Mouse (Mus musculus): Measurements from ENCODE around the gene B4galnt3. TPM values are rescaled to one million over a fixed set of nuclear protein-coding genes. Genes with fewer than 3 reads are reported as not detected.

The B4galnt3 gene
- polyA plus RNA-seq, 1 experiment, result not detected

DNA sequence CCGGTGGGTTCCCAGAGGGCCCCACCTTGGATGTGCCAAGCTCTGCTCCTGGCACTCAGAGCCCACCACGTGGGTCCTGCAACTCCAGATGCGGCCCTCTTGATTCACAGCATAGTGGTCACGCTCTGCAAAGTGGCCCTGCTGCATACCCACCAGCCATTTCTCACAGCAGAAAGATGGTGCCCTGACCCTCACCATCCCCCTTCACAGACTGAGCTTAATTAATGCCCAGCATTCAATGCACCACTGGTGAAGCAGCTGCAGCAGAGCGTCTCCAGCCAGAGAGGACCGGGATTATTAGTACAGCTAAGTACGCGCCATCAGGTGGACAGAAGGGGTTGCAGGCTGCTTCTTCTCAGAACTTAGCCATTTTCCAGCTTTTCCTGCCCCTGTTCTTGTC lies 92.0 kb downstream of the B4galnt3 start:
- Histone ChIP-seq H3K27ac (ENCODE audit: insufficient read depth, low read length) (no peak overlapping the region), H3K4me3 (ENCODE audit: insufficient read depth, low read length) (no peak overlapping the region), H3K4me1 (ENCODE audit: control insufficient read depth, insufficient read depth, low read length) (no peaks in the 10 kb centered on the region)
- TF ChIP-seq POLR2A (IDR thresholded peaks at IDR 0.05; ENCODE audit: low read depth, low read length), result no peak
- no peak for TF ChIP-seq CTCF (IDR thresholded peaks at IDR 0.05; ENCODE audit: borderline replicate concordance, insufficient read depth, low read length)

GRCm38 (mm10) chr6:120201956-120202355 lies 92.4 kb downstream of the B4galnt3 start:
- no peak overlapping the region for H3K4me3 ChIP-seq (ENCODE audit: insufficient read depth, low read length)
- TF ChIP-seq CTCF (IDR thresholded peaks at IDR 0.05; ENCODE audit: borderline replicate concordance, insufficient read depth, low read length) (no peak), POLR2A (IDR thresholded peaks at IDR 0.05; ENCODE audit: low read depth, low read length) (no peak)
- H3K4me1 ChIP-seq (ENCODE audit: control insufficient read depth, insufficient read depth, low read length), result no peaks in the 10 kb centered on the region
- no peak overlapping the region for H3K27ac ChIP-seq (ENCODE audit: insufficient read depth, low read length)

GRCm38 (mm10) chr6:120199638-120200394 lies 94.5 kb downstream of the B4galnt3 start:
- TF ChIP-seq CTCF (IDR thresholded peaks at IDR 0.05; ENCODE audit: borderline replicate concordance, insufficient read depth, low read length) (no peak), POLR2A (IDR thresholded peaks at IDR 0.05; ENCODE audit: low read depth, low read length) (no peak)
- H3K4me3 ChIP-seq (ENCODE audit: insufficient read depth, low read length), result no peak overlapping the region
- H3K4me1 ChIP-seq (ENCODE audit: control insufficient read depth, insufficient read depth, low read length), result no peaks in the 10 kb centered on the region
- H3K27ac ChIP-seq (ENCODE audit: insufficient read depth, low read length), result no peak overlapping the region

- TF ChIP-seq CTCF (IDR thresholded peaks at IDR 0.05; ENCODE audit: borderline replicate concordance, insufficient read depth, low read length) (peak; percentile 86), POLR2A (IDR thresholded peaks at IDR 0.05; ENCODE audit: low read depth, low read length) (no peak)
- no peak overlapping the region for H3K27ac ChIP-seq (ENCODE audit: insufficient read depth, low read length)
- H3K4me1 ChIP-seq (ENCODE audit: control insufficient read depth, insufficient read depth, low read length), result peaks cover 1% of the 10 kb centered on the region; the same call in 1 of the 2 replicates
- H3K4me3 ChIP-seq (ENCODE audit: insufficient read depth, low read length), result no peak overlapping the region
Measured at GRCm38 (mm10) chr6:120197964-120198363, 96.4 kb downstream of the B4galnt3 start.

DNA sequence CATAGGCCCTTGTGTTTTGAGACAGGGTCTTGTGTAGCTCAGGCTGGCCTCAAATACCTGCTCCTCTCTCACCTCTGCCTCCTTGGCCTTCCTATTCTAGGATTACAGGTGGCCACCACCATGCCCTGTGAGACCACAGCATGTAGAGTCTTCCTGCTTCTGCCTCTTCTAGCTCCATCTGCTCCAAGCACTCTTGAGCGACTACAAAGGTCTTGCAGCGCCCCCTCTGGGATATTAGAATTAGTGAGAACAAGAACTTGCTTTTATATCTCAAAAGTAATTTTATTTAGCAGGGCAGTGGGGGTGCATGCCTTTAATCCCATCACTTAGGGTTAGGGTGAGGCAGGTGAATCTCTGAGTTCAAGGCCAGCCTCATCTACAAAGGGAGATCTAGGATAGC lies 97.5 kb downstream of the B4galnt3 start:
- TF ChIP-seq POLR2A (IDR thresholded peaks at IDR 0.05; ENCODE audit: low read depth, low read length) (no peak), CTCF (IDR thresholded peaks at IDR 0.05; ENCODE audit: borderline replicate concordance, insufficient read depth, low read length) (no peak)
- Histone ChIP-seq H3K4me3 (ENCODE audit: insufficient read depth, low read length) (no peak overlapping the region), H3K4me1 (ENCODE audit: control insufficient read depth, insufficient read depth, low read length) (peaks cover 5% of the 10 kb centered on the region), H3K27ac (ENCODE audit: insufficient read depth, low read length) (no peak overlapping the region)

DNA sequence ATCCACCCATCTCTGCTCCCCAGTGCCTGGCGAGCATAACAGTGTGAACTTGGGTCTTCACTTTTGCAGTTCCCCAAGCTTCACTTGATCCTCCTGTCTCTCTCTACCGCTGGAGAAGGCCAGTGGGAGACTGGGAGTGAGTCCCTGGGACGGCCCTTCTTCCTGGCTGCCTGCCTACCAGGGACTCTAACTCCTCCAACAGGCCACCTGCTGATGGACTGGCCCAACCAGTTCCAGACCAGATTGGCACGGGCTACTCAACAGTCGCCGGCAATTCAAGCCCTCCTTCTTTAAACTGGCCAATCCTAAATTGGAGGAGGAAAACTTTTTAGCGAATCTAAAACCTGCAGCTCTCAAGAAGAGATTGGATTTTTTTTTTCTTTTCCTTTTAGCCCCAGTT lies 99.4 kb downstream of the B4galnt3 start:
- no peak overlapping the region for H3K27ac ChIP-seq (ENCODE audit: insufficient read depth, low read length)
- TF ChIP-seq POLR2A (IDR thresholded peaks at IDR 0.05; ENCODE audit: low read depth, low read length) (no peak), CTCF (IDR thresholded peaks at IDR 0.05; ENCODE audit: borderline replicate concordance, insufficient read depth, low read length) (no peak)
- H3K4me3 ChIP-seq (ENCODE audit: insufficient read depth, low read length), result no peak overlapping the region
- H3K4me1 ChIP-seq (ENCODE audit: control insufficient read depth, insufficient read depth, low read length), result peaks cover 12% of the 10 kb centered on the region

GRCm38 (mm10) chr6:120194305-120194704 lies 100.1 kb downstream of the B4galnt3 start:
- TF ChIP-seq CTCF (IDR thresholded peaks at IDR 0.05; ENCODE audit: borderline replicate concordance, insufficient read depth, low read length), result no peak
- TF ChIP-seq POLR2A (IDR thresholded peaks at IDR 0.05; ENCODE audit: low read depth, low read length), result no peak
- Histone ChIP-seq H3K27ac (ENCODE audit: insufficient read depth, low read length) (no peak overlapping the region), H3K4me1 (ENCODE audit: control insufficient read depth, insufficient read depth, low read length) (peaks cover 12% of the 10 kb centered on the region), H3K4me3 (ENCODE audit: insufficient read depth, low read length) (no peak overlapping the region)

DNA sequence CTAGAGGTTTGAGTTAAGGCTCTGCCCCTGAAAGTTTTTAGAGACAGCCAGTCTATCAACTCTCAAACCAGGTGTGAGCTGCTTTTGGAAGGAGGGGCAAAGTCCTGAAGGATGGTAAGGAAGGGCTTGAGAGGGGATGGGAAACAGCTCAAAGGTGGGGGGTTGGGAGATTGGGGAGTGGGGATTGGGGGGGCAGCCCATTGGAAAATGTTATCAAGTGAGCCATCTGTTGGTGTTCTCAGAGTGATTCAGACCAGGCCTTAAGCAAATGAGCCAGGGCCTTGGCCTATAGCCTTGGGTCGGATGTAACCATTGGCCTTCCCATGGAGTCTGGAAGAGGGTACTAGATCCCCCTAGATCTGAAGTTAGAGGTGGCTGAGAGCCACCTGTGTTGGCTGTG lies 100.6 kb downstream of the B4galnt3 start:
- Histone ChIP-seq H3K4me3 (ENCODE audit: insufficient read depth, low read length) (no peak overlapping the region), H3K27ac (ENCODE audit: insufficient read depth, low read length) (no peak overlapping the region), H3K4me1 (ENCODE audit: control insufficient read depth, insufficient read depth, low read length) (peaks cover 12% of the 10 kb centered on the region)
- no peak for TF ChIP-seq CTCF (IDR thresholded peaks at IDR 0.05; ENCODE audit: borderline replicate concordance, insufficient read depth, low read length)

DNA sequence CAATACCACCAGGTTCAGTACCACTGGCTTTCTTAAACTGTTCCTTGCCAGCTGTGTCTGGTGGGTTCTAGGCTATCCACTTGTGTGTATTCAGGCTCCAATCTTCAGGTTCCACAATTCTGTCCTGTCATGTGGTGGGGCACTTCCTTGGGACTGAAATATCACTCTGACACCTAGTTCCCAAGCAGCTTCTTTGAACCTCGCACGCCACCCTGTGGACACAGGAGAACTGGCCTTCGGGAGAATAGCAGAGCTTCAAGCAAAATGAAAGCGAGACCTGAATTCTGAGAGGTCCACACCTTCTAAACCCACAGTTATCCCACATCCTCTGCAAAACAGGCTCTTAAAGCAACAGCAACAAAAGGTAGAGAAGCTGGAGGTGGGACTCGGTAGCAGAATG lies 101.2 kb downstream of the B4galnt3 start:
- H3K27ac ChIP-seq (ENCODE audit: insufficient read depth, low read length), result peak overlapping the region; percentile 54; the same call in 1 of the 2 replicates
- TF ChIP-seq POLR2A (IDR thresholded peaks at IDR 0.05; ENCODE audit: low read depth, low read length) (no peak), CTCF (IDR thresholded peaks at IDR 0.05; ENCODE audit: borderline replicate concordance, insufficient read depth, low read length) (peak; percentile 82)
- H3K4me3 ChIP-seq (ENCODE audit: insufficient read depth, low read length), result no peak overlapping the region
- peaks cover 12% of the 10 kb centered on the region for H3K4me1 ChIP-seq (ENCODE audit: control insufficient read depth, insufficient read depth, low read length)

GRCm38 (mm10) chr6:120192211-120192870 lies 102.0 kb downstream of the B4galnt3 start:
- TF ChIP-seq POLR2A (IDR thresholded peaks at IDR 0.05; ENCODE audit: low read depth, low read length) (peak; percentile 76), CTCF (IDR thresholded peaks at IDR 0.05; ENCODE audit: borderline replicate concordance, insufficient read depth, low read length) (no peak)
- Histone ChIP-seq H3K27ac (ENCODE audit: insufficient read depth, low read length) (peak overlapping the region; percentile 93), H3K4me3 (ENCODE audit: insufficient read depth, low read length) (no peak overlapping the region), H3K4me1 (ENCODE audit: control insufficient read depth, insufficient read depth, low read length) (peaks cover 12% of the 10 kb centered on the region)
